Mouse (Mus musculus) bone marrow, adult 2 months (tissue): ENCODE measurements at regions not wholly inside any gene's neighbourhood (a gene's known extent, or its start where the extent isn't known, plus 50 kb on each side); places are given as distances from the start of the nearest gene placed in this dataset.

Source experiments
- CTCF ChIP-seq: fragments of 200-500 bp; IDR thresholded peaks from 2 replicates; pipeline ENCODE4 v1.5.1; 2011; ENCODE audit warnings: low read length, control low read depth; ENCODE audit not compliant: control insufficient read depth, insufficient read depth
- POLR2A ChIP-seq: fragments of 200-500 bp; IDR thresholded peaks from 2 replicates; pipeline ENCODE4 v1.6.1; 2011; ENCODE audit warnings: low read depth, mild to moderate bottlenecking, control low read depth, low read length, borderline replicate concordance; ENCODE audit not compliant: control insufficient read depth

DNA sequence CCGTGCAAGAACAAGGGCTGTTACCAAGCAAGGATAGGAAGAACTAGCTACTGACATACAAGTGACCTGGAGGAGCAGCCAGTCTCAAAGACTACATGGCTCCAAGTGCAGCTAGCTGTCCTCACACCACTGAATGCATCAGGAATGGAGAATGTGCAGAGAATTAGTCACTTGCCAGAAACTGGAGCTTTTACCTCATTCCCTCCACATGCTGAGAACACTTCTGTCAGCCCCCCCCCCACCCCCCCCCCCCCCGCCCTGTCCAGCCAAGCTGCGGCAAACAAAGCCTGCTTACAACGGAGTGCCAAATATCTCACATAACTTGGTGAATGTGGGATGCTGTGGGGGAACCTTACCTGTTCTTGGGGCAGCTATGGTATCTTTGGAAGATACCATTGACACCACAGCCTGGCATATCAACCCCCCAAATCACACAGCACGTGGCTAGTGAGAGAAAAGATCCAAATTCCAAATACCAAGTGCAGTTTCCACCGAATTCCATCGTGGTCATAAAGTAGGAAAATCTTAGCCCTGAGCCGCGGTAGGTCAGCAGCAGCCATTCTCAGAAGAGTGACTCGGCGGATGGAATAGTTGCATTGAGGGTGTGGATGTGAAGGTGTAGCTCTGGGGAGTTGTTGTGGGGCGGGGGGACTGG lies 126.3 kb downstream of the Gadd45g start:
- no peak for TF ChIP-seq CTCF
- no peak for TF ChIP-seq POLR2A
